Mouse (Mus musculus): ENCODE data around the gene Slc25a43.

GRCm38 (mm10) chrX:36815022-36815421 is 71.6 kb downstream of the Slc25a43 start:
- TF ChIP-seq CTCF (IDR thresholded peaks at IDR 0.05; ENCODE audit: extremely low read depth, insufficient read depth, low read length) (no peak), POLR2A (IDR thresholded peaks at IDR 0.05; ENCODE audit: extremely low read depth, insufficient read depth, low read length) (no peak)

Measured in cortical plate, adult 2 months (tissue).